Mouse (Mus musculus) hindbrain, embryonic 10.5 days (tissue): ENCODE results near the gene Comp. TPM values are rescaled to one million over a fixed set of nuclear protein-coding genes. Genes with fewer than 3 reads are reported as not detected.
A peak's percentile ranks its signal among the peaks of the same experiment; 100 is the strongest.

Source experiments
- DNase-seq: peaks from one replicate; pipeline ENCODE4 v3.0.0-alpha.2; 2017; ENCODE audit warnings: low spot score
- H3K27ac ChIP-seq: fragments of 300-500 bp; sonication (generic); 2 replicates; pipeline ENCODE4 v1.5.1; 2016; ENCODE audit warnings: mild to moderate bottlenecking, moderate library complexity
- H3K27me3 ChIP-seq: fragments of 300-500 bp; sonication (generic); 2 replicates; pipeline ENCODE4 v1.6.1; 2016; ENCODE audit warnings: mild to moderate bottlenecking; ENCODE audit not compliant: poor library complexity, insufficient read depth, severe bottlenecking
- H3K36me3 ChIP-seq: fragments of 300-500 bp; sonication (generic); 2 replicates; pipeline ENCODE4 v1.6.1; 2016; ENCODE audit warnings: mild to moderate bottlenecking, moderate library complexity
- H3K4me1 ChIP-seq: fragments of 300-500 bp; sonication (generic); replicated peaks from 2 replicates; pipeline ENCODE4 v1.6.1; 2016; ENCODE audit warnings: mild to moderate bottlenecking
- H3K4me3 ChIP-seq: fragments of 300-500 bp; sonication (generic); 2 replicates; pipeline ENCODE4 v1.5.1; 2016; ENCODE audit warnings: mild to moderate bottlenecking, moderate library complexity
- H3K9me3 ChIP-seq: fragments of 300-500 bp; sonication (generic); 2 replicates; pipeline ENCODE4 v1.6.1; 2016; ENCODE audit warnings: mild to moderate bottlenecking, moderate library complexity
- WGBS: fragments of 180-500 bp; shearing (Covaris S2); methylation state at CpG from one replicate; pipeline ENCODE4 v1.1.7; 2016; 5-methylcytosine and 5-hydroxymethylcytosine counted together
- polyA plus RNA-seq: library from polyadenylated mRNA; unstranded; fragments of >200 nt; fragmentation: Nextera tagmentation; extraction: Ambion mirVana; gene quantifications from 2 replicates; pipeline ENCODE4 v1.2.1, GENCODE M21; 2016

The Comp gene
- polyA plus RNA-seq, 1 experiment from 2014 or later, result 0.38 TPM

DNA sequence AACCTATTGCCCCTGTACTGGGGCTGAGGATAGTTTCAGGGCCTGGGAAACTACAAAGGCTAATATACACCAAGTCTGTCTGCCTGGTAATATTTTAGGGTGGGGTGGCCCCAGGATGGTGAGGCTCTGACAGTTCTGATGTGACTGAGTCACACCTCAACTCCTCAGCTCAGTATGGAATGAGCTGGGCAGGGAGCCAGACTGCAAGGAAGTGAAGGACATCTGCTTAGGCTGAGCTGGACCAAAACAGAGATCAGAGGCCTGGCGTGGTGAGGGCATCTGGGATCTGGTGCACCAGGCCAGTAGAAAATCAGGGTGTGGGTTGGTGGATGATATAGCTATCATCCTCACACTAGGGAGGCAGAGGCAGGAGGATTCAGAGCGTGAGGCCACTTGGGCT lies 16.3 kb downstream of the Comp start:
- Histone ChIP-seq H3K4me1 (peaks cover 24% of the 10 kb centered on the region), H3K9me3 (no peaks in the 10 kb centered on the region), H3K36me3 (peaks cover 52% of the 10 kb centered on the region), H3K27me3 (no peaks in the 10 kb centered on the region), H3K4me3 (no peak overlapping the region), H3K27ac (no peak overlapping the region)
- no peak for DNase-seq
- WGBS, result 89% methylated on average over 2 of the region's 2 CpGs

DNA sequence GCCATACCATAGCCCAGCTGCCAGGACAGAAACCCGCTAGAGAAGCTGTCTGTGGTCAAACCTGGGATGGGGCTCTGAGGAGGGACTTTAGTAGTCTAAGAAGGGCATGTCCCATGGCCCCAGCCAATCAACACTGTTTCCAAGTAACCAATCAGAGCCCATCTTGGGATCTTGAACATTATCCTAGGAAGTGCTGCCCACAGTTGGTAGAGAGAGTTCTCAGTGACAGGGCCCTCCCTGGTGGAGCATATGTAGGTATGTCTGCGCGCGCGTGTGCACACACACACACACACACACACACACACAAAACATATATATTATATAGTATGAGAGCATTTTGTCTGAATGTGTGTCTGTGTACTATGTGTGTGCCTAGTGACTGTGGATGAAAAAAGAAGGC lies 19.7 kb downstream of the Comp start:
- Histone ChIP-seq H3K4me1 (peaks cover 8% of the 10 kb centered on the region; the same call in 1 of the 2 replicates), H3K4me3 (no peak overlapping the region), H3K36me3 (peaks cover 28% of the 10 kb centered on the region), H3K9me3 (no peaks in the 10 kb centered on the region), H3K27ac (no peak overlapping the region), H3K27me3 (no peaks in the 10 kb centered on the region)
- no peak for DNase-seq
- WGBS, result 79% methylated on average over 5 of the region's 5 CpGs

DNA sequence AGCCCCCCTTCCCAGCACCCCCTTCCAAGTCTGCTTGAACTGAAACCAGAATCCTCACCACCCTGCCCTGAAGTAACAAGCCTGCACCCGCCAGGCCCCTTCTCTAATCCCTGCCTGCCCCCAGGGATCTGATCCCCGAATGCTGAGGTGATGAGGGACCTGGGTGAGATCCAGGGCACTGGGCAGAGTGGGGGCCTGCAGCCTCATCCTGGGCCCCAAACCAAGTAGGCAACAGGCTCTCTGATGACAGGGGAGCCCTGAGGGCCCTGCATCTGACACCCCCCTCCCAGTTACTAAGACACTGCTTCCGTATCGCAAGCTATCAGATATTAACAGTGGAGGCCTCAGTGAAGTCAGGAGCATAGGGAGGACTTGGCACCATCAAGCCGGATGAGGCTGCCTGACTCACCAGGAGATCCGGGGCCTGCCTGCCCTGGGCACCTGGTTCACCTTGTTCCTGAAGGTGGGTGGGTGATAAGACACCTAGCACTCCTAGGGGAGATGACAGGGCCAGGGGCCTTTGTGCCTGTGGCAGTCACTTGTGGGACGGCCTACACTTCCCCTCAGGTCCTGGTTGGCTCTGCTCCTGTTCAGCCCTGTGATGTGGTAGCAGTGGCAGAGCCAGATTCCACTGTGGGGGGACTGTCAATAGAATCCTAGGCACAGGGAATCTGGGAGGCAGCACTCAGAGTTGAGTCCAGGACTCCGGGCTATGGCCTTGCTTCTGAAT lies 21.1 kb downstream of the Comp start:
- Histone ChIP-seq H3K4me3 (no peak overlapping the region), H3K9me3 (no peaks in the 10 kb centered on the region), H3K27ac (no peak overlapping the region), H3K36me3 (peaks cover 24% of the 10 kb centered on the region), H3K4me1 (peaks cover 4% of the 10 kb centered on the region; the same call in 1 of the 2 replicates), H3K27me3 (no peaks in the 10 kb centered on the region)
- DNase-seq, result no peak
- WGBS, result 84% methylated on average over 8 of the region's 8 CpGs

DNA sequence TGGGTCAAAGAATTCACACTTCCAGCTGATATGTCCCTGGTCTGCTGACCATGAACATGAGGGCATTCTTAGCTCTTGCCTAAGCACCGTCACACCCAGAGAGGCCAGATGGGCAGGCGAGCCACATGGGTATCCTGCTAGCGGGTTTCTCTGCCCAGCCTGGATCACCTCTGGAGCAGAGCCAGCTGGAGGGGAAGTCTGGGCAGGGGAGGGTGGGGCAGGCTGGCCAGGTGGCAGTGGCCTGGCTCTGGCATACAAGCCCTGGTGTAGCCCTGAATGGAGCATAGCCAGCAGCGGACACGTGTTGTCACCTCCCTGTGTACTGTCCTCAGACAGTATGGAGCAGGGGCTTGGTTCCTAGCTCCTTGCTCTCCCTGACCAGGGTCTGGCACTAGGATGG lies 22.3 kb downstream of the Comp start:
- H3K4me1 ChIP-seq, result peaks cover 4% of the 10 kb centered on the region; the same call in 1 of the 2 replicates
- H3K4me3 ChIP-seq, result no peak overlapping the region
- H3K36me3 ChIP-seq, result peaks cover 25% of the 10 kb centered on the region
- no peaks in the 10 kb centered on the region for H3K9me3 ChIP-seq
- no peak overlapping the region for H3K27ac ChIP-seq
- no peak for DNase-seq
- WGBS, result 90% methylated on average over 5 of the region's 5 CpGs
- no peaks in the 10 kb centered on the region for H3K27me3 ChIP-seq

DNA sequence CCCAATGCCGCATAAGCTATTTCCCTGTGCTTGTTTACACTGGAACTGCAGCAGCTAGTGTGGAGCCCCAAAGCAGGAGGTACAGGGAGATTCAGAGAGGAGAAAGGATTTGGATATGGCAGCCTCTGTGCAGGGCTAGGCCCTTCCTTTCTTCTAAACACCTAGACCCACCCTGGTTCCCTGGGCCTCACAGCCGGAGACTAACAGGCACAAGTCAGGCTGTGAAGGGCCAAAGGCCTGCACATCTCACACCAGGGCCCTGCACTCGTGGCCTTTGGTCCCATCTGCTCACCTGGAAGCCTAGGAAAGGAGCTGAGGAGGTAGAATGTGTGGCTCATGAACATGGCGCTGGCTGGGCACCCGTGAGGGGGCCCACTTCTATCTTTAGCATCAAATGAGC lies 22.8 kb downstream of the Comp start:
- Histone ChIP-seq H3K27ac (no peak overlapping the region), H3K36me3 (peaks cover 22% of the 10 kb centered on the region), H3K4me1 (no peaks in the 10 kb centered on the region; the same call in 1 of the 2 replicates), H3K27me3 (no peaks in the 10 kb centered on the region), H3K9me3 (no peaks in the 10 kb centered on the region), H3K4me3 (no peak overlapping the region)
- DNase-seq, result no peak
- WGBS, result 83% methylated on average over 5 of the region's 5 CpGs

DNA sequence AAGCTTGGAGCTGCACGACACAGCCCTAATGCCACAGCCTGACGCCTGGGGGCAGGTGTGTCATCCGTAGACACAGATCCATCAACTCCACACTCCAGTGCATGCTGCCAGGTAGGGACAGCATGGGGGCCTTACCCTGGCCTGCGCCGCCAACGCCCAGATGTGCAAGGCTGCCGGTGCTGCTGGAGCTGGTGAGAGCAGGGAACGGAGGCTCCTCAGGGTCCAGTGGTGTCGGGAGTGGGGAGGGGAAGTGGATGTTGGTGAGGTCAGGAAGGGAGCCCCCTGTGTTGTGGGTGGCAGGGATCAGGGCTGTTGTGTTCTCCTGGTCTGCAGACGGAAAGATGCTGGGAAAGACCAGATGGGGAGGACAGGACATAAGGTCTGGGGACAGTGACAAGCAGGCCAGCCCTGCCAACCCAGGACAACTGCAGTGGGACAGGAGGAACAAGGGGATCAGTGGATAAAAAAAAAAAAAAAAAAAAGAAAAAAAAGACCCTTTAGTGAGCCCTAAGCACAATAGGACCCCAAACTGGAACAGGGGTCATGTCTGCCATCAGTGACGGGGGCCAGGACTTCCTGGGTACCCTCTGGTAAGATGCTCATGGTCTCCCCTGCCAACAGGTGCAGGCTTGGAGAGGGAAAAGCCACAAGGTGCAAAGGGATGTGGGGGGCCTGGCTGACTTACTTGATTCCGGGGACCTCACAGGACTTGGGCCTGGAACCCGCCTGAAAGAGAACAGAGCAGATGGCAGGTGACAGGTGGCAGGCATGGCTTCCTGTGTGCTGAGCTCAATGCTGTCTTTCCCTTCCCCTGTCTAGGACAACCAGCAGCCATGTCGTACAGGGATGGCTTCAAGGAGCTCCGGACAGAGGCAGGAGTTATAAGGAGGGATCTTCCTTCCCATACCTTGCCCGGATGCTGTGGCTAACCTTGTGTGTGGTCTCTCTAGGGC lies 24.5 kb downstream of the Comp start:
- Histone ChIP-seq H3K4me3 (no peak overlapping the region), H3K27me3 (no peaks in the 10 kb centered on the region), H3K9me3 (no peaks in the 10 kb centered on the region), H3K4me1 (no peaks in the 10 kb centered on the region), H3K36me3 (peaks cover 13% of the 10 kb centered on the region; the same call in 1 of the 2 replicates), H3K27ac (0 out of 2 replicates have a peak overlapping the region, but pooled peaks have one; percentile 25)
- no peak for DNase-seq
- WGBS, result 87% methylated on average over 16 of the region's 16 CpGs

DNA sequence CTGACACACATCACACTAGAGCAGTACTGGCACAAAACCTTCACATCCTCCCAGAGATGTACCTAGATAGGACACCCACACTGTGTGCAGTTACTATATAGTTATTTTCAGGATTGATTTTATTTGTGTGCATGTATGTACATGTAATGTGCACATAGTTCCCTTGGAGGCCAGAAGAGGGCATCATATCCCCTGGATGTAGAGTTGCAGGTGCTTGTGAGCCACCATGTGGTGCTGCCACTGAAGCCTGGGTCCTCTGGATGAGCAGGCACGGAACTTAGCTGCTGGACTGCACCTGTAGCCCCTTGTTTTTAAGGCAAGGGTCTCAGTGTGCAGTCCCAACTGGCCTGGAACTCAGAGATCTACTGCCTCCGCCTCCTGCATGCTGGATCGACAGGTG lies 30.9 kb downstream of the Comp start:
- 94% methylated on average over 3 of the region's 3 CpGs for WGBS
- H3K4me3 ChIP-seq, result no peak overlapping the region
- peaks cover 12% of the 10 kb centered on the region; the same call in 1 of the 2 replicates for H3K36me3 ChIP-seq
- H3K4me1 ChIP-seq, result peaks cover 40% of the 10 kb centered on the region
- no peaks in the 10 kb centered on the region; the same call in 1 of the 2 replicates for H3K27me3 ChIP-seq
- no peaks in the 10 kb centered on the region for H3K9me3 ChIP-seq
- H3K27ac ChIP-seq, result no peak overlapping the region
- DNase-seq, result no peak

DNA sequence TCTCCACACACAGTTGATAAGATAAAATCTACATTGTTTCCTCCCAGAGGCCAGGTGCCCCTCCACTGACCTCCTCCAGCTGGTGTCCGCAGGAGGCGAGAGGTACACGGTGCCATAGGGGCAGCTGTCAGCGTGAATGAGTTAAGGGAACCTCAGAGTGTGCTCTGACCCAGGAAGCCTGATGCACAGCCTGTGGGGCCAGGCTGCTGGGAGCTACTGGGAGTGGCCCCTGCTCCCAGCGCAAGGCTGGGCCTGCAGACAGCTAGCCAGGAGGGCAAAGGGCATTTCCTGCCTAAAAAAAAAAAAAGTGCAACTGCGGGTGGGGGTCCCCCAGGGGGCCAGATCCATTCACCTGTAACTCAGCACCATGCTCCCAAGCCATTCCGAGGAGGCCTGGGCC lies 31.8 kb downstream of the Comp start:
- Histone ChIP-seq H3K27ac (0 out of 2 replicates have a peak overlapping the region, but pooled peaks have one; percentile 41), H3K4me1 (peaks cover 46% of the 10 kb centered on the region), H3K9me3 (no peaks in the 10 kb centered on the region), H3K27me3 (no peaks in the 10 kb centered on the region; the same call in 1 of the 2 replicates), H3K36me3 (0 out of 2 replicates have a peak, but pooled peaks cover 9% of the 10 kb centered on the region), H3K4me3 (no peak overlapping the region)
- no peak for DNase-seq
- 50% methylated on average over 7 of the region's 7 CpGs for WGBS

DNA sequence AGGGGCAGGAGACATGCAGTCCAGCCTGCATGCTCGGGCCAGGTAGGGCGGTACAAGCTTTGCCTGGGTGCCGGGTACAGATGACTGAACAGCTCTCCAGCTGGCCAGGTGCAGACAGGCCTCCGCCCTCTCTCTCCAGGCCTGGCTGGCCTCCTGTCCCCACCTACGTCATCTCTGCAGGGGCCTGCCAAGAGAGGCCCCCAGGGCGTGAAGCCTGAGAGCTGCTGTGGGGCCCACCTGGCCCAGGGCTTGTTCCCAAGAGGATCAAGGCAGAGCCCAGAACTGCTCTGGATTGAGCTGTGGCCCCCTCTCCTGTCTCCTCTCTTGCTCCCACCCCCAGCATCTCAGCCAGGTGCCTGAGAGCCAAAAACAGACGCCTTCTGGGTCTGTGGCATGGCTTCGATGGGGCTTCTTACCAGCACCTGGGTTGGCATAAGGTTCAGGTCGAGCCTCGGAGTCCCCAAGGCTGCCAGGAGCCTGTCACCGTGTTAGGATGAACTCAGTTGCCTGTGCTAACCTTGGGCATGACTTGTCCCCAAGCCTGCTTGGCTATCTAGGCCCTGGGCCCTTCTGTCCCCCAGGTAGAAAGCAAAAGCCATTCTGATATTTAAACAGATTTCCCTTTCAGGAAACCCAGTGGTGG lies 33.2 kb downstream of the Comp start:
- 84% methylated on average over 11 of the region's 11 CpGs for WGBS
- Histone ChIP-seq H3K4me3 (no peak overlapping the region), H3K36me3 (0 out of 2 replicates have a peak, but pooled peaks cover 9% of the 10 kb centered on the region), H3K4me1 (peaks cover 50% of the 10 kb centered on the region), H3K27ac (peak overlapping the region; percentile 41; the same call in 1 of the 2 replicates), H3K27me3 (no peaks in the 10 kb centered on the region; the same call in 1 of the 2 replicates), H3K9me3 (no peaks in the 10 kb centered on the region)
- DNase-seq, result no peak

DNA sequence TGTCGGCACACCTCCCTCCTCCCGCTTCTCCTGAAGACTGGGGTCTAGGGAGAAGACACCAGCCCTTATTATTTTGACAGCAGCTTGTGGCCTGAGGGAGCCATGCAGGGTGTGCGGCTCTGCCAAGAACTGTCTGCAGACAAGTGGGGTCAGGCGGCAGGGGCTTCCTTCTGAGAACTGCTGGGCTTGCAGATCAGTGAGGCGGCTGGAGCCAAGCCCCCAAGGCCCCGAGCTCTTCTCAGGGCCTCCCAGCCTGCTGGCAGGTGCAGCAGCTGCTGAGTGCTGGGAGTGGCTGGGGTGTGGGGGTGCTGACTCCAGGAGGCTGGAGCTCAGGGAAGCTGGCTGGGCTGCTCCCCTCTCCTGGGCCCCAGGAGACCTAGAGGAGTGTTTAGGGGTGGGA lies 34.9 kb downstream of the Comp start:
- Histone ChIP-seq H3K36me3 (peaks cover 14% of the 10 kb centered on the region; the same call in 1 of the 2 replicates), H3K27ac (peak overlapping the region; percentile 77), H3K27me3 (no peaks in the 10 kb centered on the region; the same call in 1 of the 2 replicates), H3K4me1 (peaks cover 50% of the 10 kb centered on the region), H3K4me3 (no peak overlapping the region), H3K9me3 (no peaks in the 10 kb centered on the region)
- DNase-seq, result no peak
- 52% methylated on average over 6 of the region's 6 CpGs for WGBS

DNA sequence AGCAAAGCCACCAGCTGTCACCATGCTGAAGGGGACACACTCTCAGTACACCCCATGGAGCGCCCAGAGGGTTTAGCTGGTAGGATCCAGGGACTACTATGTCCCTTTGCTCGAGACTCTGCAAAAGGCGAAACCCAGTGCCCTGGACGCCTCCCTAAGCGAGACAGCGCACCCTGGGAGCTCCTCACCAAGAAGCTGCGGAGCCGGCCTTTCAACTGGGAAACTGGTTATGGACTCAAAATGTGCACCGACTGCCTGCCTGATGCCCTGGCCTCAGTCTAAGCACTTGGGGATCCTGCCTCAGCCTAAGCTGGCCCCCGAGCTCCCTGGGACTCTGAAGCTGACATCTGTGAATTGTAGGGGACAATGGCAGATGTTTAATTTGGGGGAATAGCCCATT lies 35.7 kb downstream of the Comp start:
- peaks cover 11% of the 10 kb centered on the region; the same call in 1 of the 2 replicates for H3K36me3 ChIP-seq
- no peaks in the 10 kb centered on the region for H3K9me3 ChIP-seq
- WGBS, result 85% methylated on average over 10 of the region's 10 CpGs
- H3K4me1 ChIP-seq, result peaks cover 50% of the 10 kb centered on the region
- DNase-seq, result no peak
- H3K27ac ChIP-seq, result peak overlapping the region; percentile 77
- no peaks in the 10 kb centered on the region; the same call in 1 of the 2 replicates for H3K27me3 ChIP-seq
- no peak overlapping the region for H3K4me3 ChIP-seq

DNA sequence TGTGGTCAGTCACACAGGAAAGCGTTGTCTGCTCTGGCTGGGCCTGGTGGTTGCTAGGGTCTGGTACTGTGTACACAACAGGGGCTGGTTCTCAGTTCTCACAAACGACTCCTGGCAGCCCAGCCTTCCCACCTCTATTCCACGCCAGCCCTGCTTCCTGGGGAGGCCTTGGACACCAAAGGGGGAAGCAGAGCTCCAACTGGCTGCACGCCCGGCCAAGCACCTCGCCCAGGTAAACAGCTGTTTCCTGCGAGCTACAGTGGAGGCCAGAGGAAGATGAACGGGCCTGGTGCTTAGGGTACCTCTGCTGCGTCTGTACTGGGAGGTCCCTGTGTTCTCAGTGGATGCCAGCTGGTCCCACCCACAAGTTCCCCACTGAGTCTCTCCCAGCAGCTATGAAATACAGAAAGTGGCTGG lies 36.1 kb downstream of the Comp start:
- Histone ChIP-seq H3K27me3 (no peaks in the 10 kb centered on the region; the same call in 1 of the 2 replicates), H3K27ac (peak overlapping the region; percentile 77), H3K4me3 (no peak overlapping the region), H3K36me3 (peaks cover 7% of the 10 kb centered on the region; the same call in 1 of the 2 replicates), H3K4me1 (peaks cover 50% of the 10 kb centered on the region), H3K9me3 (no peaks in the 10 kb centered on the region)
- no peak for DNase-seq
- 73% methylated on average over 9 of the region's 9 CpGs for WGBS
